Comparison of ENCODE assay signal across 9 mouse cellular contexts in the genomic region with DNA sequence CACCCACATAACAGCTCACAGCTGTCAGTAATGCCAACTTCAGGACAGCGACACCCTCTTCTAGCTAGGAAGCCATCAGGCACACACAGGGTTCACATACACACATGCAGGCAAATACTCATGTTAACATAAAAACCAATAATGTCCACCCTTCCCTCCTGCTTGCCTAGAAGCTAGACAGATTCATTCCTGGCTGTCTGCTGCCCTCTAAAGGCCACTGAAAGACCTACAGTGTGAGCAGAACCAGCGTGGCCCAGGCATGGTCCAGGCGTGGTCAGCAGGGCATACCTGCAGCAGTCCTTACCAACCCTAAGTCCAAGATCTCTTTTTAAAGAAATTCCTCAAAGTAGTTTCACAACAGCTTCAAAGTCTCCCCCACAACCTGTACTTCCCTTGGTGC. TPM values are rescaled to one million over a fixed set of nuclear protein-coding genes. Genes with fewer than 3 reads are reported as not detected.
DNase-seq lines count a peak whose midpoint lies in the region; ATAC-seq and TF ChIP-seq lines count a peak whose summit lies in the region.
"Had no signal": no experiment of that assay in that cellular context is flagged by ENCODE, and none has a peak within 500 bp of the region (broad histone marks: within the 10 kb centered on the region; RNA-seq: fewer than 3 reads in every experiment).

No protein-coding gene starts in this region.

- peak; percentile 92 for TF ChIP-seq CTCF in hindbrain, postnatal 0 days (IDR thresholded peaks at IDR 0.05; ENCODE audit: low read depth)

- no peak overlapping the region for H3K4me3 ChIP-seq in embryonic facial prominence, embryonic 10.5 days
- no peak overlapping the region for H3K4me3 ChIP-seq in hindbrain, postnatal 0 days (ENCODE audit: low read length)
- H3K4me3 ChIP-seq in limb, embryonic 11.5 days (ENCODE audit: low read depth, low read length) = no peak overlapping the region
- H3K4me3 ChIP-seq: heart, embryonic 13.5 days had no signal

- H3K27me3 ChIP-seq in embryonic facial prominence, embryonic 10.5 days (replicated peaks; ENCODE audit: low read depth, poor library complexity, severe bottlenecking) = no peaks in the 10 kb centered on the region
- no peaks in the 10 kb centered on the region for H3K27me3 ChIP-seq in hindbrain, postnatal 0 days (ENCODE audit: insufficient read depth, low read length)
- H3K27me3 ChIP-seq in limb, embryonic 11.5 days (ENCODE audit: control insufficient read depth, insufficient read depth, low read length) = no peaks in the 10 kb centered on the region
- H3K27me3 ChIP-seq: heart, embryonic 13.5 days had no signal

- peak; percentile 82 for ATAC-seq in hindbrain, postnatal 0 days
- ATAC-seq in limb, embryonic 11.5 days (ENCODE audit: insufficient number of reproducible peaks, low FRiP score, low TSS enrichment, low read depth) = no peak

- no peak overlapping the region for H3K27ac ChIP-seq in embryonic facial prominence, embryonic 10.5 days (replicated peaks)
- no peak overlapping the region for H3K27ac ChIP-seq in hindbrain, postnatal 0 days
- H3K27ac ChIP-seq in limb, embryonic 11.5 days (replicated peaks; ENCODE audit: low read depth, low read length) = no peak overlapping the region
- H3K27ac ChIP-seq: heart, embryonic 13.5 days had no signal

- 40% methylated on average over 3 of the region's 3 CpGs for WGBS in embryonic facial prominence, embryonic 10.5 days
- WGBS in hindbrain, postnatal 0 days = 37% methylated on average over 3 of the region's 3 CpGs
- 41% methylated on average over 3 of the region's 3 CpGs for WGBS in limb, embryonic 11.5 days

- no peaks in the 10 kb centered on the region for H3K9me3 ChIP-seq in embryonic facial prominence, embryonic 10.5 days
- no peaks in the 10 kb centered on the region for H3K9me3 ChIP-seq in hindbrain, postnatal 0 days (ENCODE audit: low read length)
- no peaks in the 10 kb centered on the region for H3K9me3 ChIP-seq in limb, embryonic 11.5 days (ENCODE audit: control insufficient read depth, low read length)
- H3K9me3 ChIP-seq: heart, embryonic 13.5 days had no signal

- no peaks in the 10 kb centered on the region for H3K4me1 ChIP-seq in embryonic facial prominence, embryonic 10.5 days
- H3K4me1 ChIP-seq in hindbrain, postnatal 0 days (ENCODE audit: insufficient read depth, low read length) = no peaks in the 10 kb centered on the region
- H3K4me1 ChIP-seq in limb, embryonic 11.5 days (ENCODE audit: control insufficient read depth, insufficient read depth, low read length) = no peaks in the 10 kb centered on the region
- H3K4me1 ChIP-seq: heart, embryonic 13.5 days had no signal

- H3K4me2 ChIP-seq in hindbrain, postnatal 0 days (ENCODE audit: low read depth, low read length) = no peak overlapping the region
- H3K4me2 ChIP-seq in limb, embryonic 11.5 days (ENCODE audit: low read depth, severe bottlenecking) = no peak overlapping the region
- H3K4me2 ChIP-seq: heart, embryonic 13.5 days had no signal

- DNase-seq in thymus, postnatal 36 days = peak; percentile 8 to 19
- DNase-seq in thymus, postnatal 10 days (ENCODE audit: low spot score in 2 of 2) = no peak
- DNase-seq in adrenal gland, postnatal 25 days = peak; percentile 21
- peak; percentile 51 for DNase-seq in embryonic facial prominence, embryonic 10.5 days (ENCODE audit: low spot score)
- peak; percentile 81 for DNase-seq in hindbrain, postnatal 0 days (ENCODE audit: low spot score)
- DNase-seq in limb, embryonic 11.5 days (ENCODE audit: low spot score) = peak; percentile 69
- peak; percentile 37 for DNase-seq in neural tube, embryonic 10.5 days (ENCODE audit: extremely low spot score, low spot score)

- no peak overlapping the region for H3K9ac ChIP-seq in hindbrain, postnatal 0 days (replicated peaks; ENCODE audit: low read length)
- no peak overlapping the region for H3K9ac ChIP-seq in limb, embryonic 11.5 days (ENCODE audit: low read length)
- H3K9ac ChIP-seq: heart, embryonic 13.5 days had no signal

- peaks cover 93% of the 10 kb centered on the region for H3K36me3 ChIP-seq in embryonic facial prominence, embryonic 10.5 days (replicated peaks)
- H3K36me3 ChIP-seq in hindbrain, postnatal 0 days (ENCODE audit: insufficient read depth, low read length) = peaks cover 27% of the 10 kb centered on the region
- no peaks in the 10 kb centered on the region; the same call in 1 of the 2 replicates for H3K36me3 ChIP-seq in limb, embryonic 11.5 days (ENCODE audit: control insufficient read depth, insufficient read depth, low read length)

RNA-seq across cellular contexts. Expression of a gene that starts 43.0 kb away (rescaled TPM):
- total RNA-seq in adrenal gland, postnatal 25 days (2021) = 34.8 and 38.6 TPM in 2 replicates
- polyA plus RNA-seq in embryonic facial prominence, embryonic 10.5 days (2016; fragmentation: Nextera tagmentation; extraction: Ambion mirVana) = 52.7 and 56.3 TPM in 2 replicates
- total RNA-seq in hindbrain, postnatal 0 days (2014; rRNA removed) = 40.0 and 99.7 TPM in 2 replicates
- 24.9 and 26.4 TPM in 2 replicates for polyA plus RNA-seq in hindbrain, postnatal 0 days (2015; fragmentation: Nextera tagmentation; extraction: Ambion mirVana)
- polyA plus RNA-seq in limb, embryonic 11.5 days (2014; fragmentation: Nextera tagmentation; extraction: Ambion mirVana) = 54.3 and 57.1 TPM in 2 replicates

RNA-seq across cellular contexts. Expression of a gene that starts 56.2 kb away (rescaled TPM):
- not detected in 2 replicates for total RNA-seq in adrenal gland, postnatal 25 days (2021)
- polyA plus RNA-seq in embryonic facial prominence, embryonic 10.5 days (2016; fragmentation: Nextera tagmentation; extraction: Ambion mirVana) = not detected in 2 replicates
- total RNA-seq in hindbrain, postnatal 0 days (2014; rRNA removed) = not detected in 2 replicates
- not detected in 2 replicates for polyA plus RNA-seq in hindbrain, postnatal 0 days (2015; fragmentation: Nextera tagmentation; extraction: Ambion mirVana)
- not detected in 2 replicates for polyA plus RNA-seq in limb, embryonic 11.5 days (2014; fragmentation: Nextera tagmentation; extraction: Ambion mirVana)
- polyA plus RNA-seq: heart, embryonic 13.5 days; stomach, embryonic 14.5 days had no signal

Comparison
In these comparisons a context has a peak if more than half of its experiments do, and no peak if none do; other contexts are left out.
1. DNase-seq: peak in thymus, postnatal 36 days (2 of 2), adrenal gland, postnatal 25 days (single experiment), embryonic facial prominence, embryonic 10.5 days (single experiment), hindbrain, postnatal 0 days (single experiment), limb, embryonic 11.5 days (single experiment) and neural tube, embryonic 10.5 days (single experiment); none in thymus, postnatal 10 days (0 of 2).